Mouse (Mus musculus): ENCODE measurements at regions not wholly inside any gene's neighbourhood (a gene's known extent, or its start where the extent isn't known, plus 50 kb on each side); places are given as distances from the start of the nearest gene placed in this dataset.

DNA sequence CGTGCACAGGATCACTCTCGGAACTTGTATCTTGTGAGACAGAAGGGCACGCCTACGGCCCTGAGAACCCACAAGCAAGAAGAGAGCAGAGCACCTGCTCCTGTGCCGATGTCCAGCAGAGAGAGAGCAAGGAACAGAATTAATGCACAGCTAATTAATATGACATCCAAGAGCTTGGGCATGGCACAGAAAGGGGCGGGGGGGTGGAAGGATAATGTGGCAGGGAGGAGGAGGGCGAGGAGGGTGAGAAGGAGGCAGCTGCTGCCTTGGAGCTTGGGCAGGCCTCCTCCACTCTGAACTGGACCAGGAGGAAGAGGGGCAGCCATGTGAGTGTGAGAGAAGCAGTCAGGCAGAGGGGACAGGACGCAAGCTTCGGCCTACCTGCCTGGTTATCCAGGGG lies 151.4 kb upstream of the Lemd2 start:
- Histone ChIP-seq H3K79me2 (ENCODE audit: control insufficient read depth, insufficient read depth) (no peaks in the 10 kb centered on the region), H3K79me3 (ENCODE audit: low read depth) (no peaks in the 10 kb centered on the region), H3K27me3 (ENCODE audit: control insufficient read depth, insufficient read depth, insufficient read length) (peaks cover 19% of the 10 kb centered on the region), H3K36me3 (ENCODE audit: control insufficient read depth, insufficient read depth) (no peaks in the 10 kb centered on the region), H3K4me3 (ENCODE audit: insufficient read depth, poor library complexity, severe bottlenecking) (no peak overlapping the region), H3ac (ENCODE audit: control insufficient read depth, insufficient read length, low read depth) (no peak overlapping the region)
- TF ChIP-seq MAX (IDR thresholded peaks at IDR 0.05) (no peak), CEBPB (IDR thresholded peaks at IDR 0.05; ENCODE audit: low read depth) (no peak), MYOD1 (IDR thresholded peaks at IDR 0.05; ENCODE audit: control insufficient read depth, insufficient read length, low read depth) (no peak), USF1 (IDR thresholded peaks at IDR 0.05; ENCODE audit: low read depth) (no peak), MYOG (IDR thresholded peaks at IDR 0.05; ENCODE audit: control insufficient read depth, extremely low read depth, insufficient read length) (no peak), CTCF (IDR thresholded peaks at IDR 0.05; ENCODE audit: control insufficient read depth, insufficient read depth, insufficient read length) (no peak), FOSL1 (IDR thresholded peaks at IDR 0.05; ENCODE audit: insufficient read depth, low read length, poor library complexity, severe bottlenecking) (no peak)

DNA sequence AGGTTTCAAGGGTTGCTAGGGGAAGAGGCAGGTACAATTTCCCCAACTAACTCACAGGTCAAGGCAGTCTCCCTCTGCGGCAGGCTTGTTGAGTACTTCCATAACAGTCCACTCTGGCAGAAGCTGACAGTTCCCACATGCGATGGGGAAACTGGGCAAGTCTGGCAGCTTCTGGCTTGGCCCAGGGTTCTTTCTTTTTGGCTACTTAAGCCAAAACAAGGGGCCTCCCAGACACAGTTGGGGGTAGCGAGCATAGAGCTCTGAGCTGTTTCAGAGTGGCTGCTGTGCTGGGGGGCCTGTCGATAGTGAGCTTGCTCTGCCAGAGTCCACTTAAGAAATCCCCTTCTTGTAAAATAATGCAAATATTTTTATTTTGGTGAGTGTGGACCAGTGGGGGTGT lies 150.8 kb upstream of the Lemd2 start:
- no peak overlapping the region for H3K4me3 ChIP-seq (ENCODE audit: insufficient read depth, poor library complexity, severe bottlenecking)
- H3K79me2 ChIP-seq (ENCODE audit: control insufficient read depth, insufficient read depth), result no peaks in the 10 kb centered on the region
- H3ac ChIP-seq (ENCODE audit: control insufficient read depth, insufficient read length, low read depth), result no peak overlapping the region
- no peaks in the 10 kb centered on the region for H3K79me3 ChIP-seq (ENCODE audit: low read depth)
- TF ChIP-seq MYOG (IDR thresholded peaks at IDR 0.05; ENCODE audit: control insufficient read depth, extremely low read depth, insufficient read length), result no peak
- no peak for TF ChIP-seq FOSL1 (IDR thresholded peaks at IDR 0.05; ENCODE audit: insufficient read depth, low read length, poor library complexity, severe bottlenecking)
- no peak for TF ChIP-seq MYOD1 (IDR thresholded peaks at IDR 0.05; ENCODE audit: control insufficient read depth, insufficient read length, low read depth)
- no peak for TF ChIP-seq MAX (IDR thresholded peaks at IDR 0.05)
- TF ChIP-seq CEBPB (IDR thresholded peaks at IDR 0.05; ENCODE audit: low read depth), result no peak
- TF ChIP-seq USF1 (IDR thresholded peaks at IDR 0.05; ENCODE audit: low read depth), result no peak
- TF ChIP-seq CTCF (IDR thresholded peaks at IDR 0.05; ENCODE audit: control insufficient read depth, insufficient read depth, insufficient read length), result no peak
- H3K27me3 ChIP-seq (ENCODE audit: control insufficient read depth, insufficient read depth, insufficient read length), result peaks cover 15% of the 10 kb centered on the region
- no peaks in the 10 kb centered on the region for H3K36me3 ChIP-seq (ENCODE audit: control insufficient read depth, insufficient read depth)

DNA sequence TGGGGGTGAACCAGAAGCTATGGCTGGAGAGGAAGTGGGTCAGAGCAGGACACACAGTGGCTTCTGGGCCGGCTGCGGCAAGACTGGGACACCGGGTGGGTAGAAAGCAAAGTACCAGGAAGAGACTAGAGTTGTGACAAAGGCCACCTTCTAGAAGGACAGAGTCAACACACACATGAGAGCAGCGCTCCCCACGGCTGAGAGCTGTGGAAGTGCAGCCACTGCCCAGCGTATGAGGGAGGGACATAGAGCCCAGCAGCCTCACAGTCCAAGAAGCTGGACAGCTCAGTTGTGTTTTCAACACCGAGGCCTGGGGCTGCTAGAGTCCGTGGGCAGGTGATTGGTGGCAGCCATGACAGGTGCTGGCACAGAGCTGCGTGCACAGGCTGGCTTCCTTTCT lies 145.6 kb upstream of the Lemd2 start:
- Histone ChIP-seq H3K27me3 (ENCODE audit: control insufficient read depth, insufficient read depth, insufficient read length) (peaks cover 21% of the 10 kb centered on the region), H3K79me3 (ENCODE audit: low read depth) (no peaks in the 10 kb centered on the region), H3K36me3 (ENCODE audit: control insufficient read depth, insufficient read depth) (no peaks in the 10 kb centered on the region), H3K4me3 (ENCODE audit: insufficient read depth, poor library complexity, severe bottlenecking) (no peak overlapping the region), H3K79me2 (ENCODE audit: control insufficient read depth, insufficient read depth) (no peaks in the 10 kb centered on the region), H3ac (ENCODE audit: control insufficient read depth, insufficient read length, low read depth) (no peak overlapping the region)
- no peak for TF ChIP-seq MYOG (IDR thresholded peaks at IDR 0.05; ENCODE audit: control insufficient read depth, extremely low read depth, insufficient read length)
- TF ChIP-seq MAX (IDR thresholded peaks at IDR 0.05), result no peak
- no peak for TF ChIP-seq FOSL1 (IDR thresholded peaks at IDR 0.05; ENCODE audit: insufficient read depth, low read length, poor library complexity, severe bottlenecking)
- no peak for TF ChIP-seq CEBPB (IDR thresholded peaks at IDR 0.05; ENCODE audit: low read depth)
- no peak for TF ChIP-seq MYOD1 (IDR thresholded peaks at IDR 0.05; ENCODE audit: control insufficient read depth, insufficient read length, low read depth)
- no peak for TF ChIP-seq USF1 (IDR thresholded peaks at IDR 0.05; ENCODE audit: low read depth)
- no peak for TF ChIP-seq CTCF (IDR thresholded peaks at IDR 0.05; ENCODE audit: control insufficient read depth, insufficient read depth, insufficient read length)

DNA sequence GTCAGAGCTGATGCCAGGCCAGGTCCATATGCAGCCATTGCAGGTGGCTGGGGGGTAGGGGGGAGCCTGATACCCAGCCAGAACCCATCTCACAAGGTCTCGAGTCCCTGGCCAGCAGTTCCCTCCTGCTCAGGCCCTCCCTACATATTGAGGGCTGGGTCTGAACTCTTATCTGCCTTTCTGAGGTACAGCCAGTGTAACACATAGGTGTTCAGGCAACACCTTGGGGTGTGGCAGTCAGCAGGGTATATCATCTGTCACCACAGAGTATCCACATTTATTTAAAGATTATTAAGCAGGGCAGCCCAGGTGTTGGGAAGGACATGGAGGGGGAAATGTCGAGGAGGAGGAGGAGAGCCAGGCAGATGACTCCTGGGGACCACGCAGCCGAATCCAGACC lies 145.2 kb upstream of the Lemd2 start:
- TF ChIP-seq MYOG (IDR thresholded peaks at IDR 0.05; ENCODE audit: control insufficient read depth, extremely low read depth, insufficient read length), result no peak

DNA sequence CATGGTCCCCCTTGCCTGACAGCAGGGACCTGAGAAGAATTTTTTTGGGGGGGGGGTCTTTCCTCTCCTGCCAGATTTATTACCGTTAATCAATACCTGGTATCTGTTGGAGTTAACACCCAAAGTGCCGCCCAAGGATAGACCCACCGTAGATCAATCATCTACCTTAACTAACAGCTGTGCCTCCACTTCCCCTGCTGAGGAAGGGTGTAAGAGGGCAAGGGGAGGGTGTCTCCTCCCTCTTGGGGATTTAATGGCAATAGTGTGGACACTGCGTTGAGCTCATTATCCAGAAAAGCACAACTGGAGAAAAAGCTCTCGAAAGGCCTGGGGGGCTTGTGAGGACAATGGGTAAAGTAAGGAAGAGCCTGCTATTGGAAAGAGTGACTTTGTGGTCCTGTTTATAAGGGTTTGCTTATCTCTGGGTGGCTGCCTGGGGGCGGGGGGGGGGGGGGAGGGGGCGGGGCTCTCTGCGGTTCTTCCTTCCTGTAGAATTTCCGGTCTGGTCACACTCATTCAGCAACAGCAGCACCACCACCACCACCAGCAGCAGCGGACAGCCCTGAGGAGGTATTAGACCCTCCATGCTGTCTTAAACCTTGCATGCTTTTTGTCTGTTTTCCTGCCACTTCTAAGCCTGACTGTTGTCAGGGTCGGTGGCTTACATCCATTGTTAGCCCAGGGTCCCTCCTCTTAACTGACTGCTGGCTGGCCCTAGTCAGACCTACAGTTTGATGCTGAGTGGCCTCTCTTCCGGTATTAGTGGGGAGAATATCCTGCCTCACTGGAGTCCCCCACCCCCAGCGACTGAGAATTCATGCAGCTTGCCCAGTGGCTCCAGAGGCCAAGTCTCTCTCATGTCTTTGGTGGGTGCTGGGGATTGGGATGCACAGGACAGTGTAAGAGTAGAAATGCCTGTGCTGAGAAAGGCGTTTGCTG lies 138.0 kb upstream of the Lemd2 start:
- H3K36me3 ChIP-seq (ENCODE audit: control insufficient read depth, insufficient read depth), result no peaks in the 10 kb centered on the region
- no peak overlapping the region for H3K4me3 ChIP-seq (ENCODE audit: insufficient read depth, poor library complexity, severe bottlenecking)
- H3K79me3 ChIP-seq (ENCODE audit: low read depth), result no peaks in the 10 kb centered on the region
- no peak overlapping the region for H3ac ChIP-seq (ENCODE audit: control insufficient read depth, insufficient read length, low read depth)
- TF ChIP-seq MYOD1 (IDR thresholded peaks at IDR 0.05; ENCODE audit: control insufficient read depth, insufficient read length, low read depth) (no peak), MAX (IDR thresholded peaks at IDR 0.05) (no peak), CTCF (IDR thresholded peaks at IDR 0.05; ENCODE audit: control insufficient read depth, insufficient read depth, insufficient read length) (no peak)
- H3K27me3 ChIP-seq (ENCODE audit: control insufficient read depth, insufficient read depth, insufficient read length), result peaks cover 39% of the 10 kb centered on the region
- H3K79me2 ChIP-seq (ENCODE audit: control insufficient read depth, insufficient read depth), result no peaks in the 10 kb centered on the region

More for the DNA sequence above, 145.2 kb upstream of the Lemd2 start:
- H3K27me3 ChIP-seq (ENCODE audit: control insufficient read depth, insufficient read depth, insufficient read length), result peaks cover 21% of the 10 kb centered on the region
- no peak overlapping the region for H3ac ChIP-seq (ENCODE audit: control insufficient read depth, insufficient read length, low read depth)
- no peaks in the 10 kb centered on the region for H3K79me3 ChIP-seq (ENCODE audit: low read depth)
- no peaks in the 10 kb centered on the region for H3K36me3 ChIP-seq (ENCODE audit: control insufficient read depth, insufficient read depth)
- no peak overlapping the region for H3K4me3 ChIP-seq (ENCODE audit: insufficient read depth, poor library complexity, severe bottlenecking)
- no peaks in the 10 kb centered on the region for H3K79me2 ChIP-seq (ENCODE audit: control insufficient read depth, insufficient read depth)

DNA sequence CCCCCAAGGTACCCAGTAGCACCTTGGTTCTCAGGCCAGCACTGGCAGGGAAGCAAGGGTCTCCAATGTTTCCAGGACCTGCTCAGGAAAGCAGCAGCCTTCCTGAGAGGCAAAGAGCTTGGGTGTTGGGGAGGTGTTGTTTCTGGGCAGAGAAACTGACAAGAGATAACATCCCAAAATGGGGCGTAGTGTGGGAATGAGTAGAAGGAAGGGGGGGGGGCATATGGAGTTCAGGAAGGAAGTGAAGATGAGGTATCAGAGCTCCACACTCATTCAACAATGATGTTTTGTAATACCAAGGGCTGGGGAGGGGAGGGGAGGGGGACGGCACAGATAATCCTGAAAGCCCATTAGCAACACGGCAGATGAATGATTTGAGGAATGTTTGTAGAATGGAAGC lies 135.6 kb upstream of the Lemd2 start:
- H3K36me3 ChIP-seq (ENCODE audit: control insufficient read depth, insufficient read depth), result no peaks in the 10 kb centered on the region
- TF ChIP-seq CTCF (IDR thresholded peaks at IDR 0.05; ENCODE audit: control insufficient read depth, insufficient read depth, insufficient read length), result no peak
- TF ChIP-seq FOSL1 (IDR thresholded peaks at IDR 0.05; ENCODE audit: insufficient read depth, low read length, poor library complexity, severe bottlenecking), result no peak
- no peak for TF ChIP-seq MYOG (IDR thresholded peaks at IDR 0.05; ENCODE audit: control insufficient read depth, extremely low read depth, insufficient read length)
- TF ChIP-seq MYOD1 (IDR thresholded peaks at IDR 0.05; ENCODE audit: control insufficient read depth, insufficient read length, low read depth), result no peak
- TF ChIP-seq CEBPB (IDR thresholded peaks at IDR 0.05; ENCODE audit: low read depth), result no peak
- H3K27me3 ChIP-seq (ENCODE audit: control insufficient read depth, insufficient read depth, insufficient read length), result peaks cover 41% of the 10 kb centered on the region
- no peaks in the 10 kb centered on the region for H3K79me2 ChIP-seq (ENCODE audit: control insufficient read depth, insufficient read depth)
- H3ac ChIP-seq (ENCODE audit: control insufficient read depth, insufficient read length, low read depth), result no peak overlapping the region
- H3K4me3 ChIP-seq (ENCODE audit: insufficient read depth, poor library complexity, severe bottlenecking), result no peak overlapping the region
- no peaks in the 10 kb centered on the region for H3K79me3 ChIP-seq (ENCODE audit: low read depth)
